Mouse (Mus musculus) heart, embryonic 11.5 days (tissue): ENCODE results near the gene Arhgap44. TPM values are rescaled to one million over a fixed set of nuclear protein-coding genes. Genes with fewer than 3 reads are reported as not detected.

ENCODE experiments used
- ATAC-seq: fragments of 200-750 bp; cut with Nextera tagmentation; replicated peaks from 2 replicates; pipeline ENCODE4 v1.8.0; 2017; ENCODE audit warnings: moderate library complexity; ENCODE audit not compliant: insufficient number of reproducible peaks, low FRiP score, low TSS enrichment
- H3K27ac ChIP-seq: fragments of 300-500 bp; sonication (generic); 2 replicates; pipeline ENCODE4 v1.5.1; 2014; ENCODE audit warnings: mild to moderate bottlenecking, low read depth, low read length
- H3K27me3 ChIP-seq: fragments of 300-500 bp; sonication (generic); 2 replicates; pipeline ENCODE4 v1.6.1; 2014; ENCODE audit warnings: mild to moderate bottlenecking, low read length, mixed read lengths; ENCODE audit not compliant: control insufficient read depth, insufficient read depth
- H3K36me3 ChIP-seq: fragments of 300-500 bp; sonication (generic); 2 replicates; pipeline ENCODE4 v1.6.1; 2014; ENCODE audit warnings: mild to moderate bottlenecking, low read length, moderate library complexity, mixed read lengths; ENCODE audit not compliant: control insufficient read depth, insufficient read depth
- H3K4me1 ChIP-seq: fragments of 300-500 bp; sonication (generic); 2 replicates; pipeline ENCODE4 v1.6.1; 2014; ENCODE audit warnings: low read length; ENCODE audit not compliant: control insufficient read depth, insufficient read depth
- H3K4me2 ChIP-seq: fragments of 300-500 bp; sonication (generic); 2 replicates; pipeline ENCODE4 v1.6.1; 2014; ENCODE audit warnings: mild to moderate bottlenecking, moderate library complexity
- H3K4me3 ChIP-seq: fragments of 300-500 bp; sonication (generic); 2 replicates; pipeline ENCODE4 v1.5.1; 2014; ENCODE audit warnings: low read depth, low read length
- H3K9ac ChIP-seq: fragments of 300-500 bp; sonication (generic); 2 replicates; pipeline ENCODE4 v1.6.1; 2014; ENCODE audit warnings: mild to moderate bottlenecking, low read depth, low read length, moderate library complexity
- H3K9me3 ChIP-seq: fragments of 300-500 bp; sonication (generic); replicated peaks from 2 replicates; pipeline ENCODE4 v1.6.1; 2016; ENCODE audit warnings: low read length; ENCODE audit not compliant: control insufficient read depth
- WGBS: fragments of 180-500 bp; shearing (Covaris S2); extraction: QIAGEN DNeasy Blood & Tissue Kit; methylation state at CpG from one replicate; pipeline ENCODE4 v1.1.7; 2014; ENCODE audit not compliant: insufficient replicate concordance; 5-methylcytosine and 5-hydroxymethylcytosine counted together
- polyA plus RNA-seq: library from polyadenylated mRNA; unstranded; fragments of >200 nt; fragmentation: Nextera tagmentation; extraction: Ambion mirVana; gene quantifications from 2 replicates; pipeline ENCODE4 v1.2.1, GENCODE M21; 2014

Gene Arhgap44
- polyA plus RNA-seq, 1 experiment from 2014 or later = 10.1 TPM

DNA sequence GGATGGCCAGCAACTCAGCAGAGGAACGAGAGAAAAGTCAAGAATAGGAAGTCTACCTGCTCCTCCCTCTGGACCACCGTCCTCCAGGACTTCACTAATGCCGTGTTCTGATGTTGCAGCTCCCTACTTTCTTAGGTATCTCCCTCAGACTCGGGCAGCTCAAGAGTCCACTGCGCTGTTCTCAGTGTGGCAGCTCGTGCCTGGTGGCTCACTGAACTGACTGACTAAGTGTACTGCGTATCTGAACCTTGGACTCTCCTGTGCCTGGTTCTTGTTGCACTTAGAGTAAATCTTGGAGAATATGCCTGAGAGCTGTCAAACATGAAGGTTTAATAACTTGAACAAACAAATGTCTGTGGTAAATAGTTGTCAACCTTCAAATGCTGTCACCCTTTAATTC is 130.5 kb downstream of the Arhgap44 start:
- H3K4me2 ChIP-seq = no peak overlapping the region
- no peaks in the 10 kb centered on the region for H3K36me3 ChIP-seq
- no peak overlapping the region for H3K9ac ChIP-seq
- no peaks in the 10 kb centered on the region for H3K9me3 ChIP-seq
- H3K27me3 ChIP-seq = no peaks in the 10 kb centered on the region
- H3K4me3 ChIP-seq = no peak overlapping the region
- no peak overlapping the region for H3K27ac ChIP-seq
- ATAC-seq = no peak
- 85% methylated on average over 7 of the region's 7 CpGs for WGBS
- no peaks in the 10 kb centered on the region for H3K4me1 ChIP-seq

DNA sequence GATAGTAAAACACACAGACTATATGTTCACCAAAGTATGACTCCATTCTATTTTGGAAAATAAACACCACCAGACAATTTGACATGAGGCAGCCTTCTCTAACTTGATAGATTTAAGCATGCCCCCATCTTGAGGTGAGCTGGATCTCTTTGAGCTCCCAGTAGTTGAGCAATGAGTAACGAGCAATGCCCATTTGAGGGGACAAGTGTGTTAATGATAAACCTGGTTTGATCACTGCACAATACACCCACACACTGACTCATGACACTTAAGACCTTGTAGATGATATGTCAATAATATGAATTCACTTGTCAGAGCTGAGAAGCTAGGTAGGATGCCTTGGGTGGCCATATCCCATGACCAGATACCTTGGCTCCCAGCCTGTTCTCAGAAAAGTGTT is 132.6 kb downstream of the Arhgap44 start:
- Histone ChIP-seq H3K36me3 (no peaks in the 10 kb centered on the region), H3K4me2 (no peak overlapping the region), H3K27me3 (no peaks in the 10 kb centered on the region), H3K4me1 (peaks cover 9% of the 10 kb centered on the region; the same call in 1 of the 2 replicates), H3K27ac (no peak overlapping the region), H3K9ac (no peak overlapping the region), H3K9me3 (no peaks in the 10 kb centered on the region), H3K4me3 (no peak overlapping the region)
- 85% methylated on average over 1 of the region's 1 CpGs for WGBS
- ATAC-seq = no peak

DNA sequence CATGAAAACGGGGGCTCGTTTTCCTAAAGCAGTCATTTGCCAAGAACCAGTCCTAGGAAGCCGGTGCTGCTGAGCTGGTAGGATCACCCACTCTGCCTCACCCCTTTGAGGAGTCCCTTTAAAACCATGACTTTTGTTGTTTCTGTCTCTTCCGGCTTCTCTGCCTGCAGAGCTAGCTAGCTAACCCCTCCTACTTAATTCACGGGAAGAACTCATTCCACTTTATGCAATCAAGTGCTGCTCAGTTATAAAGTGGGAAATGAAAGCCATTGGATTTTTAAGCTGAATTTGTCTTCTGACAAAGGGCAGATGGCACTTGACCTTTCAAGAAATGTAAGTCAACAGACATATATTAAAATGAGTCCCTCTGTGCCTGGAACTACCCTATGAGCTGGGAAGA is 134.7 kb downstream of the Arhgap44 start:
- Histone ChIP-seq H3K9me3 (no peaks in the 10 kb centered on the region), H3K36me3 (no peaks in the 10 kb centered on the region), H3K4me3 (no peak overlapping the region), H3K4me1 (peaks cover 9% of the 10 kb centered on the region; the same call in 1 of the 2 replicates), H3K27ac (no peak overlapping the region), H3K9ac (no peak overlapping the region), H3K27me3 (no peaks in the 10 kb centered on the region), H3K4me2 (no peak overlapping the region)
- WGBS = 75% methylated on average over 5 of the region's 5 CpGs
- ATAC-seq = no peak

DNA sequence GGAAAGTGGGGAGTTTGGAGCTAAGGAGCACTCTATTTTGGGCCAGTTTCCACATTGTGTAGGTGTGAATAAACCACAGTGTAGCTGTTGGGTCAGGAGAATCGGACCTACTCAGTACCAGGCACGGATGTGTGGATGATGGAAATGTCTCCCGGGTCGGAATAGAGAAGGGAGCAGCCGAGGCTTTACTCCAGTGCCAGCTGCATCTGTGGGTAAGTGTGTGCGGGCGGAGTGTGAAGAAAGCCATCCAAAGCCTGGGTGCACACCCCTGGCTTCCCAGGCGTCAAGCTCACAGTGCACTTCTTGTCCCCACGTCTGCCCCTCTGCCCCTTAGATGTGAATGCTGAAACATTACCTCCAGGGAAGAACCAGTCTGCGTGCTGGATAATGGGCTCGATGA is 140.0 kb downstream of the Arhgap44 start:
- no peak for ATAC-seq
- H3K4me3 ChIP-seq = no peak overlapping the region
- no peaks in the 10 kb centered on the region for H3K9me3 ChIP-seq
- no peaks in the 10 kb centered on the region for H3K27me3 ChIP-seq
- WGBS = 91% methylated on average over 11 of the region's 11 CpGs
- H3K4me2 ChIP-seq = no peak overlapping the region
- H3K36me3 ChIP-seq = no peaks in the 10 kb centered on the region
- no peak overlapping the region for H3K27ac ChIP-seq
- H3K4me1 ChIP-seq = peaks cover 9% of the 10 kb centered on the region; the same call in 1 of the 2 replicates
- H3K9ac ChIP-seq = no peak overlapping the region

DNA sequence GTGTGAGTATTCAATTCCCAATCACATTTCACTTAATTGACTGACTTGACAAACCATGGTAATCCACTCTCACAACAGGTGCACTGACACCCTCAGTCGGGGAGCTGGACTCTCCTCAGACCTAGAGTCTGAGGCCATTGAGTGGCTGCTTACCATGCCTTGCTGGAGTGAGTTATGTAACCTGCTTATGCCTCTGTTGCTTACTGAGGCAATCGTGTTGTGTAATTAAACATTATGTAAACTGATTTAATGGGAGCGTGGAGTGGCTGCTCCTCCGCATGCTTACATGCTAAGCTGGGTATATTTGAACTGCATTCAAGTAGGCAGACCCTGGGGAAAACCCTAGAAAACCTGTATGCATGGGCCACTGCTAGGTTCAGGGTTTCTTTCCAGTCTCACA is 142.0 kb downstream of the Arhgap44 start:
- no peaks in the 10 kb centered on the region for H3K4me1 ChIP-seq
- no peak for ATAC-seq
- 83% methylated on average over 4 of the region's 4 CpGs for WGBS
- H3K4me3 ChIP-seq = no peak overlapping the region
- H3K27me3 ChIP-seq = no peaks in the 10 kb centered on the region
- H3K9ac ChIP-seq = no peak overlapping the region
- H3K9me3 ChIP-seq = no peaks in the 10 kb centered on the region
- H3K36me3 ChIP-seq = no peaks in the 10 kb centered on the region
- H3K27ac ChIP-seq = no peak overlapping the region
- H3K4me2 ChIP-seq = no peak overlapping the region

DNA sequence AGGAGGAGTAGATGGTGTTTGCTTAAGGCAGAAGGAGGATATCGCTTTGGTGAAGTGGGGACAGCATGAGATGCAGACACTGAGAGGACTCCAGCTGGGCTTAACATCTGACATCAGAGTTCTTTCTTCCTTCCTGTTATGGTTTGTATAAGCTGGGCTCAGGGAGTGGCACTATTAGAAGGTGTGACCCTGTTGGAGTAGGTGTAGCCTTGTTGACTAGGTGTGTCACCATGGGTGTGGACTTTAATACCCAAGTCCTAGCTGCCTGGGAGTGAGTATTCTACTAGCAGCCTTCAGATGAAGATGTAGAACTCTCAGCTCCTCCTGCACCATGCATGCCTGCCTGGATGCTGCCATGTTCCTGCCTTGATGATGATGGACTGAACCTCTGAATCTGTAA is 146.0 kb downstream of the Arhgap44 start:
- ATAC-seq = no peak
- 71% methylated on average over 1 of the region's 1 CpGs for WGBS
- Histone ChIP-seq H3K9me3 (no peaks in the 10 kb centered on the region), H3K9ac (no peak overlapping the region), H3K4me3 (no peak overlapping the region), H3K4me2 (no peak overlapping the region), H3K4me1 (no peaks in the 10 kb centered on the region), H3K36me3 (no peaks in the 10 kb centered on the region), H3K27me3 (no peaks in the 10 kb centered on the region), H3K27ac (no peak overlapping the region)

DNA sequence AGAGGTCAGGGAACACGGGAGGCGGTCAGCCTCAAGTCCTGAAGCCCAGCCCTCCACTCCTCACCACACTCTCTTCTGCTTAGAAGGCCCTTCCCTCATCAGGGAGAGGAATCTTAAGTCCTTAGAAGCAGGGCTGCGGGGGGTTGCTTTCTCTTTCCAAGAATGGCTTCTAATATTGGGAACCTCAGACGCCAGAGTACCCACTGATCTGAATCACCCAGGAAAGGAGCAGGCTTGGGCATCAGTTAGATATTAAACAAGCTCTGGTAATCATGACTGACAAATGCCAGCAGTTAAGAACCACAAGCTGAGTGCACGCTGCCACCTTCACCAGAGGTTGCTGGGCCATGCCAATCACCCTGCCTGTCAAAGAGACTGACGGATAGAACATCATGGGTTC is 148.9 kb downstream of the Arhgap44 start:
- 70% methylated on average over 6 of the region's 6 CpGs for WGBS
- Histone ChIP-seq H3K9ac (no peak overlapping the region), H3K36me3 (no peaks in the 10 kb centered on the region), H3K9me3 (no peaks in the 10 kb centered on the region), H3K4me1 (no peaks in the 10 kb centered on the region), H3K27ac (no peak overlapping the region), H3K4me3 (no peak overlapping the region), H3K27me3 (no peaks in the 10 kb centered on the region), H3K4me2 (no peak overlapping the region)
- no peak for ATAC-seq

DNA sequence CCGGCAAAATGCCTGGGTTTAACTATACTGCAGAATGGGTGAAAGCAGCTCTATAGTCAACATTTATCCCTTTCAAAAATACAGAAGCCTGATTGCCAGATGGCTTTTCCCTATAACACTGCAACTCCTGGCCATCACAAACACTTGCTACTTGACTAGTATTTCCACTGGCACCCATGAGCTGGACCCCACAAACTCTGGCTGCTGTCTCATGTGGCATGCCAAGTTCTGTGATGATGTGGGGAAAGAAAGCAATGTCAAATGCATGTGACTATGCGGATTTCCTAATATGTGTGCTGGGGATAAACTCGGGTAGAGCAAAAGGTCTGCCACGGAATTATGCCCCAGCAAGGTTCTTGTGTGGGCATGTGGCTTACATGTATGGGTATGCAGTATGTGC is 156.7 kb downstream of the Arhgap44 start:
- no peaks in the 10 kb centered on the region for H3K27me3 ChIP-seq
- H3K27ac ChIP-seq = no peak overlapping the region
- H3K9me3 ChIP-seq = no peaks in the 10 kb centered on the region
- H3K4me1 ChIP-seq = no peaks in the 10 kb centered on the region
- H3K4me2 ChIP-seq = no peak overlapping the region
- no peak for ATAC-seq
- WGBS = 92% methylated on average over 4 of the region's 4 CpGs
- peaks cover 21% of the 10 kb centered on the region for H3K36me3 ChIP-seq
- no peak overlapping the region for H3K9ac ChIP-seq
- H3K4me3 ChIP-seq = no peak overlapping the region

DNA sequence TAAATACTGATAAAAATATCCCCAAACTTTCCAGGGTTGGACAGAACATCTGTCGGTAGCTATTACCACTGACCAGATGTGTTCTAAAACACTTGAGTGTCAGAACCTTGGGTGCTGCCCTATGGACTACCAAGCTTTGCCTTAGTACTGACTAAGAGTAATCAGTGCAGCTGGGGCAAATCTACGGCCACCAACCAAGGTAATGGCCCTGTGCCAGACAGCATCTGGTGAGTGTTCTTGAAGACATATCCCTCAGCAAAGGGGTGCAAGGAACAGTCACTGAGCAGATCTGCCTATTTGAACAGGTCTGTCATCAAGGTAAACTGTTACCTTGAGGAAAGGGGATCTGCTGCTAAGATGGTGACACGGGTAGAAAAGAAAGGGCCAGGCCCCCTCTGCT is 157.9 kb downstream of the Arhgap44 start:
- H3K9me3 ChIP-seq = no peaks in the 10 kb centered on the region
- H3K36me3 ChIP-seq = peaks cover 24% of the 10 kb centered on the region
- H3K4me2 ChIP-seq = no peak overlapping the region
- no peaks in the 10 kb centered on the region for H3K4me1 ChIP-seq
- H3K4me3 ChIP-seq = no peak overlapping the region
- no peak overlapping the region for H3K27ac ChIP-seq
- H3K27me3 ChIP-seq = no peaks in the 10 kb centered on the region
- 77% methylated on average over 3 of the region's 3 CpGs for WGBS
- no peak for ATAC-seq
- no peak overlapping the region for H3K9ac ChIP-seq
